Mouse (Mus musculus): ENCODE measurements around the gene Aqp1. TPM values are rescaled to one million over a fixed set of nuclear protein-coding genes. Genes with fewer than 3 reads are reported as not detected.

Aqp1 gene
- total and polyA plus RNA-seq, 3 experiments, result 50.3 TPM; not detected in 2

GRCm38 (mm10) chr6:55326299-55326698 is 9.9 kb upstream of the Aqp1 start:
- H3K36me3 ChIP-seq (replicated peaks), result no peaks in the 10 kb centered on the region
- H3K9me3 ChIP-seq (replicated peaks), result no peaks in the 10 kb centered on the region
- no peaks in the 10 kb centered on the region for H3K27me3 ChIP-seq (ENCODE audit: insufficient read depth, low read length)
- ATAC-seq (ENCODE audit: extremely low read depth, insufficient number of reproducible peaks, low FRiP score, poor library complexity, severe bottlenecking), result no peak
- no peak for DNase-seq (ENCODE audit: low spot score)
- H3K4me1 ChIP-seq (ENCODE audit: insufficient read depth, low read depth, low read length), result no peaks in the 10 kb centered on the region
- H3K4me3 ChIP-seq (ENCODE audit: low read depth, low read length), result no peak overlapping the region
- no peak for TF ChIP-seq TAL1 (conservative IDR thresholded peaks at IDR 0.05; ENCODE audit: low read depth, low read length)
- TF ChIP-seq CTCF (IDR thresholded peaks at IDR 0.05; ENCODE audit: low read depth, low read length), result no peak
- TF ChIP-seq GATA1 (IDR thresholded peaks at IDR 0.05; ENCODE audit: borderline replicate concordance, low read length), result no peak
- no peak for TF ChIP-seq POLR2AphosphoS5 (IDR thresholded peaks at IDR 0.05; ENCODE audit: insufficient replicate concordance, low read depth, low read length)
- TF ChIP-seq GATA2 (IDR thresholded peaks at IDR 0.05; ENCODE audit: borderline replicate concordance, low read depth, low read length), result no peak

- no peaks in the 10 kb centered on the region for H3K36me3 ChIP-seq (replicated peaks)
- no peaks in the 10 kb centered on the region for H3K27me3 ChIP-seq (ENCODE audit: insufficient read depth, low read length)
- DNase-seq (ENCODE audit: low spot score) (no peak), ATAC-seq (ENCODE audit: extremely low read depth, insufficient number of reproducible peaks, low FRiP score, poor library complexity, severe bottlenecking) (no peak)
- TF ChIP-seq POLR2AphosphoS5 (IDR thresholded peaks at IDR 0.05; ENCODE audit: insufficient replicate concordance, low read depth, low read length) (no peak), GATA1 (IDR thresholded peaks at IDR 0.05; ENCODE audit: borderline replicate concordance, low read length) (no peak), CTCF (IDR thresholded peaks at IDR 0.05; ENCODE audit: low read depth, low read length) (no peak), GATA2 (IDR thresholded peaks at IDR 0.05; ENCODE audit: borderline replicate concordance, low read depth, low read length) (no peak), TAL1 (conservative IDR thresholded peaks at IDR 0.05; ENCODE audit: low read depth, low read length) (no peak)
- H3K4me3 ChIP-seq (ENCODE audit: low read depth, low read length), result no peak overlapping the region
- H3K4me1 ChIP-seq (ENCODE audit: insufficient read depth, low read depth, low read length), result no peaks in the 10 kb centered on the region
- H3K9me3 ChIP-seq (replicated peaks), result no peaks in the 10 kb centered on the region
Measured at GRCm38 (mm10) chr6:55327326-55327725, 8.9 kb upstream of the Aqp1 start.

- no peak overlapping the region for H3K4me3 ChIP-seq (ENCODE audit: low read depth, low read length)
- H3K27me3 ChIP-seq (ENCODE audit: insufficient read depth, low read length), result no peaks in the 10 kb centered on the region
- ATAC-seq (ENCODE audit: extremely low read depth, insufficient number of reproducible peaks, low FRiP score, poor library complexity, severe bottlenecking) (no peak), DNase-seq (ENCODE audit: low spot score) (no peak)
- no peaks in the 10 kb centered on the region for H3K9me3 ChIP-seq (replicated peaks)
- H3K4me1 ChIP-seq (ENCODE audit: insufficient read depth, low read depth, low read length), result no peaks in the 10 kb centered on the region
- H3K36me3 ChIP-seq (replicated peaks), result no peaks in the 10 kb centered on the region
- TF ChIP-seq CTCF (IDR thresholded peaks at IDR 0.05; ENCODE audit: low read depth, low read length) (no peak), GATA1 (IDR thresholded peaks at IDR 0.05; ENCODE audit: borderline replicate concordance, low read length) (no peak), TAL1 (conservative IDR thresholded peaks at IDR 0.05; ENCODE audit: low read depth, low read length) (no peak), POLR2AphosphoS5 (IDR thresholded peaks at IDR 0.05; ENCODE audit: insufficient replicate concordance, low read depth, low read length) (no peak)
Measured at GRCm38 (mm10) chr6:55328179-55328578, 8.1 kb upstream of the Aqp1 start.

- Histone ChIP-seq H3K4me1 (ENCODE audit: insufficient read depth, low read depth, low read length) (no peaks in the 10 kb centered on the region), H3K4me3 (ENCODE audit: low read depth, low read length) (no peak overlapping the region), H3K36me3 (replicated peaks) (no peaks in the 10 kb centered on the region), H3K9me3 (replicated peaks) (no peaks in the 10 kb centered on the region), H3K27me3 (ENCODE audit: insufficient read depth, low read length) (no peaks in the 10 kb centered on the region)
- ATAC-seq (ENCODE audit: extremely low read depth, insufficient number of reproducible peaks, low FRiP score, poor library complexity, severe bottlenecking) (no peak), DNase-seq (ENCODE audit: low spot score) (no peak)
- no peak for TF ChIP-seq GATA2 (IDR thresholded peaks at IDR 0.05; ENCODE audit: borderline replicate concordance, low read depth, low read length)
- no peak for TF ChIP-seq POLR2AphosphoS5 (IDR thresholded peaks at IDR 0.05; ENCODE audit: insufficient replicate concordance, low read depth, low read length)
- TF ChIP-seq GATA1 (IDR thresholded peaks at IDR 0.05; ENCODE audit: borderline replicate concordance, low read length), result no peak
- TF ChIP-seq CTCF (IDR thresholded peaks at IDR 0.05; ENCODE audit: low read depth, low read length), result no peak
- TF ChIP-seq TAL1 (conservative IDR thresholded peaks at IDR 0.05; ENCODE audit: low read depth, low read length), result no peak
Measured at GRCm38 (mm10) chr6:55331315-55331714, 4.9 kb upstream of the Aqp1 start.

GRCm38 (mm10) chr6:55332100-55332772 is 4.0 kb upstream of the Aqp1 start:
- ATAC-seq (ENCODE audit: extremely low read depth, insufficient number of reproducible peaks, low FRiP score, poor library complexity, severe bottlenecking) (no peak), DNase-seq (ENCODE audit: low spot score) (no peak)
- no peaks in the 10 kb centered on the region for H3K27me3 ChIP-seq (ENCODE audit: insufficient read depth, low read length)
- no peaks in the 10 kb centered on the region for H3K4me1 ChIP-seq (ENCODE audit: insufficient read depth, low read depth, low read length)
- TF ChIP-seq GATA2 (IDR thresholded peaks at IDR 0.05; ENCODE audit: borderline replicate concordance, low read depth, low read length) (no peak), TAL1 (conservative IDR thresholded peaks at IDR 0.05; ENCODE audit: low read depth, low read length) (no peak), GATA1 (IDR thresholded peaks at IDR 0.05; ENCODE audit: borderline replicate concordance, low read length) (no peak), CTCF (IDR thresholded peaks at IDR 0.05; ENCODE audit: low read depth, low read length) (no peak), POLR2AphosphoS5 (IDR thresholded peaks at IDR 0.05; ENCODE audit: insufficient replicate concordance, low read depth, low read length) (no peak)
- no peaks in the 10 kb centered on the region for H3K9me3 ChIP-seq (replicated peaks)
- H3K4me3 ChIP-seq (ENCODE audit: low read depth, low read length), result no peak overlapping the region
- no peaks in the 10 kb centered on the region for H3K36me3 ChIP-seq (replicated peaks)

GRCm38 (mm10) chr6:55332773-55333109 is 3.5 kb upstream of the Aqp1 start:
- TF ChIP-seq POLR2AphosphoS5 (IDR thresholded peaks at IDR 0.05; ENCODE audit: insufficient replicate concordance, low read depth, low read length) (no peak), GATA2 (IDR thresholded peaks at IDR 0.05; ENCODE audit: borderline replicate concordance, low read depth, low read length) (no peak), GATA1 (IDR thresholded peaks at IDR 0.05; ENCODE audit: borderline replicate concordance, low read length) (no peak), CTCF (IDR thresholded peaks at IDR 0.05; ENCODE audit: low read depth, low read length) (no peak), TAL1 (conservative IDR thresholded peaks at IDR 0.05; ENCODE audit: low read depth, low read length) (no peak)
- no peak for DNase-seq (ENCODE audit: low spot score)

More at GRCm38 (mm10) chr6:55332773-55333109, 3.5 kb upstream of the Aqp1 start:
- Histone ChIP-seq H3K27me3 (ENCODE audit: insufficient read depth, low read length) (no peaks in the 10 kb centered on the region), H3K36me3 (replicated peaks) (no peaks in the 10 kb centered on the region), H3K9me3 (replicated peaks) (no peaks in the 10 kb centered on the region), H3K4me1 (ENCODE audit: insufficient read depth, low read depth, low read length) (no peaks in the 10 kb centered on the region), H3K4me3 (ENCODE audit: low read depth, low read length) (no peak overlapping the region)
- ATAC-seq (ENCODE audit: extremely low read depth, insufficient number of reproducible peaks, low FRiP score, poor library complexity, severe bottlenecking), result no peak

Data from G1E (cell line).